Mouse (Mus musculus) heart, adult 2 months (tissue): ENCODE measurements around the gene Plk4.

ENCODE experiments used
- CTCF ChIP-seq: fragments of 200-600 bp; IDR thresholded peaks from 2 replicates; pipeline ENCODE4 v1.8.1; 2022; ENCODE audit warnings: antibody characterized with exemption, mild to moderate bottlenecking, moderate library complexity
- EP300 ChIP-seq: fragments of 200-500 bp; IDR thresholded peaks from 2 replicates; pipeline ENCODE4 v1.6.1; 2011; ENCODE audit warnings: low read depth, low read length, control low read depth; ENCODE audit not compliant: insufficient read depth
- POLR2A ChIP-seq: fragments of 200-500 bp; IDR thresholded peaks from 2 replicates; pipeline ENCODE4 v1.6.1; 2011; ENCODE audit warnings: mild to moderate bottlenecking, low read depth, low read length, control low read depth; ENCODE audit not compliant: insufficient read depth

DNA sequence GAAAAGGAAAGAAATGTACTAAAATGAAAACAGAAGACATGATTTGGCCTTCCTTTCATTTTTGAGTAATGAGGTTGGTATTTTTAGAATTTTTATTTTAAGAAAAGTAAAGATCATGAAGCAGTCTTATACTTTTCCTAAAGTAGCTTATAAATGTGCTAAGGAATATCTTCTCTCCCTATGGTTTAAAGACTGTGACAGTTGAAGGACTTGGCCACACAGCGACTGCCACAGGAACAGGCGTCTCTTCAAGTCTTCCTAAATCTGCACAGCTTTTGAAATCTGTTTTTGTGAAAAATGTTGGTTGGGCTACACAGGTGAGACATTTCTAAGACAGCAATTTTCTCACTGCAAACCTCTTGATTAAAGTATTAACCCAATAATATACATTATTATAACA is 13.5 kb downstream of the Plk4 start:
- TF ChIP-seq EP300: no peak
- TF ChIP-seq CTCF: no peak
- TF ChIP-seq POLR2A: no peak
